Mouse (Mus musculus) midbrain, embryonic 15.5 days (tissue): ENCODE results near the gene Pkd2. TPM values are rescaled to one million over a fixed set of nuclear protein-coding genes. Genes with fewer than 3 reads are reported as not detected.

ENCODE experiments used
- ATAC-seq: fragments of 200-750 bp; cut with Nextera tagmentation; replicated peaks from 2 replicates; pipeline ENCODE4 v1.8.0; 2017; ENCODE audit warnings: moderate TSS enrichment
- H3K27ac ChIP-seq: fragments of 300-500 bp; sonication (generic); 2 replicates; pipeline ENCODE4 v1.5.1; 2015; ENCODE audit warnings: mild to moderate bottlenecking, inconsistent platforms
- H3K27me3 ChIP-seq: fragments of 300-500 bp; sonication (generic); replicated peaks from 2 replicates; pipeline ENCODE4 v1.6.1; 2015; ENCODE audit warnings: inconsistent platforms
- H3K36me3 ChIP-seq: fragments of 300-500 bp; sonication (generic); replicated peaks from 2 replicates; pipeline ENCODE4 v1.6.1; 2015; ENCODE audit warnings: inconsistent platforms
- H3K4me1 ChIP-seq: fragments of 300-500 bp; sonication (generic); 2 replicates; pipeline ENCODE4 v1.6.1; 2015; ENCODE audit warnings: inconsistent platforms
- H3K4me2 ChIP-seq: fragments of 300-500 bp; sonication (generic); 2 replicates; pipeline ENCODE4 v1.6.1; 2015; ENCODE audit warnings: inconsistent platforms, mild to moderate bottlenecking, moderate library complexity
- H3K4me3 ChIP-seq: fragments of 300-500 bp; sonication (generic); 2 replicates; pipeline ENCODE4 v1.5.1; 2015; ENCODE audit warnings: mild to moderate bottlenecking, inconsistent platforms
- H3K9ac ChIP-seq: fragments of 300-500 bp; sonication (generic); 2 replicates; pipeline ENCODE4 v1.6.1; 2015; ENCODE audit warnings: mild to moderate bottlenecking, inconsistent platforms
- H3K9me3 ChIP-seq: fragments of 300-500 bp; sonication (generic); 2 replicates; pipeline ENCODE4 v1.6.1; 2016; ENCODE audit warnings: inconsistent platforms
- WGBS: fragments of 180-500 bp; shearing (Covaris S2); methylation state at CpG from one replicate; pipeline ENCODE4 v1.1.7; 2015; ENCODE audit warnings: mixed read lengths; 5-methylcytosine and 5-hydroxymethylcytosine counted together
- polyA plus RNA-seq: library from polyadenylated mRNA; unstranded; fragments of >200 nt; fragmentation: Nextera tagmentation; extraction: Ambion mirVana; gene quantifications from 2 replicates; pipeline ENCODE4 v1.2.1, GENCODE M21; 2015

Gene Pkd2
- polyA plus RNA-seq, 1 experiment from 2014 or later = 9.2 TPM

- no peak for ATAC-seq
- Histone ChIP-seq H3K4me2 (no peak overlapping the region), H3K9me3 (no peaks in the 10 kb centered on the region), H3K27me3 (no peaks in the 10 kb centered on the region), H3K4me1 (no peaks in the 10 kb centered on the region), H3K27ac (no peak overlapping the region), H3K4me3 (no peak overlapping the region), H3K9ac (no peak overlapping the region), H3K36me3 (peaks cover 15% of the 10 kb centered on the region)
- WGBS = 82% methylated on average over 5 of the region's 5 CpGs
Measured at GRCm38 (mm10) chr5:104470981-104471391, 11.7 kb downstream of the Pkd2 start.

GRCm38 (mm10) chr5:104472371-104472770 lies 13.1 kb downstream of the Pkd2 start:
- peaks cover 8% of the 10 kb centered on the region for H3K36me3 ChIP-seq
- no peak overlapping the region for H3K4me3 ChIP-seq
- H3K27ac ChIP-seq = no peak overlapping the region
- no peak for ATAC-seq
- no peak overlapping the region for H3K9ac ChIP-seq
- H3K27me3 ChIP-seq = no peaks in the 10 kb centered on the region
- 95% methylated on average over 8 of the region's 8 CpGs for WGBS
- H3K9me3 ChIP-seq = no peaks in the 10 kb centered on the region
- no peak overlapping the region for H3K4me2 ChIP-seq
- no peaks in the 10 kb centered on the region for H3K4me1 ChIP-seq

- no peak overlapping the region for H3K27ac ChIP-seq
- H3K9ac ChIP-seq = no peak overlapping the region
- H3K4me1 ChIP-seq = no peaks in the 10 kb centered on the region
- no peaks in the 10 kb centered on the region for H3K27me3 ChIP-seq
- H3K9me3 ChIP-seq = no peaks in the 10 kb centered on the region
- WGBS = 93% methylated on average over 7 of the region's 7 CpGs
- H3K4me2 ChIP-seq = no peak overlapping the region
- no peak overlapping the region for H3K4me3 ChIP-seq
- no peak for ATAC-seq
- H3K36me3 ChIP-seq = peaks cover 35% of the 10 kb centered on the region; the same call in 1 of the 2 replicates
Measured at GRCm38 (mm10) chr5:104480367-104480766, 21.1 kb downstream of the Pkd2 start.

GRCm38 (mm10) chr5:104482856-104483255 lies 23.6 kb downstream of the Pkd2 start:
- no peak overlapping the region for H3K9ac ChIP-seq
- H3K4me3 ChIP-seq = no peak overlapping the region
- WGBS = 69% methylated on average over 8 of the region's 8 CpGs
- no peak overlapping the region for H3K4me2 ChIP-seq
- no peaks in the 10 kb centered on the region for H3K27me3 ChIP-seq
- no peak for ATAC-seq
- H3K36me3 ChIP-seq = peaks cover 37% of the 10 kb centered on the region
- no peaks in the 10 kb centered on the region for H3K4me1 ChIP-seq
- no peaks in the 10 kb centered on the region for H3K9me3 ChIP-seq
- H3K27ac ChIP-seq = no peak overlapping the region

GRCm38 (mm10) chr5:104491561-104491960 lies 32.3 kb downstream of the Pkd2 start:
- Histone ChIP-seq H3K9ac (no peak overlapping the region), H3K4me2 (no peak overlapping the region), H3K27ac (no peak overlapping the region), H3K9me3 (no peaks in the 10 kb centered on the region), H3K4me3 (no peak overlapping the region), H3K4me1 (no peaks in the 10 kb centered on the region), H3K36me3 (peaks cover 34% of the 10 kb centered on the region), H3K27me3 (no peaks in the 10 kb centered on the region)
- WGBS = 60% methylated on average over 5 of the region's 5 CpGs
- no peak for ATAC-seq

- Histone ChIP-seq H3K4me1 (peaks cover 11% of the 10 kb centered on the region), H3K27ac (no peak overlapping the region), H3K9me3 (no peaks in the 10 kb centered on the region), H3K9ac (no peak overlapping the region), H3K27me3 (no peaks in the 10 kb centered on the region), H3K4me3 (no peak overlapping the region), H3K36me3 (peaks cover 19% of the 10 kb centered on the region; the same call in 1 of the 2 replicates), H3K4me2 (no peak overlapping the region)
- WGBS = 82% methylated on average over 2 of the region's 2 CpGs
- ATAC-seq = no peak
Measured at GRCm38 (mm10) chr5:104504883-104505282, 45.6 kb downstream of the Pkd2 start.

GRCm38 (mm10) chr5:104507829-104508194 lies 48.6 kb downstream of the Pkd2 start:
- peak; percentile 17 for ATAC-seq
- Histone ChIP-seq H3K27ac (peak overlapping the region; percentile 50; the same call in 1 of the 2 replicates), H3K4me2 (peak overlapping the region; percentile 70), H3K9me3 (no peaks in the 10 kb centered on the region), H3K36me3 (peaks cover 11% of the 10 kb centered on the region; the same call in 1 of the 2 replicates), H3K9ac (peak overlapping the region; percentile 73; the same call in 1 of the 2 replicates), H3K4me3 (peak overlapping the region; percentile 90), H3K27me3 (no peaks in the 10 kb centered on the region), H3K4me1 (peaks cover 11% of the 10 kb centered on the region)
- WGBS = 0% methylated on average over 2 of the region's 2 CpGs

- WGBS = under 1% methylated on average over 82 of the region's 83 CpGs
- peak within 1 kb of the TSS; percentile 73 for H3K9ac ChIP-seq
Measured at GRCm38 (mm10) chr5:104508195-104508891, 49.1 kb downstream of the Pkd2 start, which contains the start of gene BC005561. Gene BC005561, plus strand, starts transcription at chr5:104508352.

GRCm38 (mm10) chr5:104511211-104511610 lies 52.0 kb downstream of the Pkd2 start:
- H3K4me3 ChIP-seq = no peak overlapping the region
- H3K9ac ChIP-seq = no peak overlapping the region
- peaks cover 9% of the 10 kb centered on the region for H3K36me3 ChIP-seq
- no peak for ATAC-seq
- no peak overlapping the region for H3K4me2 ChIP-seq
- peaks cover 11% of the 10 kb centered on the region for H3K4me1 ChIP-seq
- no peaks in the 10 kb centered on the region for H3K27me3 ChIP-seq
- WGBS = 94% methylated on average over 3 of the region's 3 CpGs
- no peak overlapping the region for H3K27ac ChIP-seq
- peaks cover 12% of the 10 kb centered on the region; the same call in 1 of the 2 replicates for H3K9me3 ChIP-seq

More at GRCm38 (mm10) chr5:104508195-104508891, 49.1 kb downstream of the Pkd2 start, which contains the start of gene BC005561:
- ATAC-seq = peak; percentile 95
- Histone ChIP-seq H3K36me3 (peaks cover 11% of the 10 kb centered on the region), H3K27me3 (no peaks in the 10 kb centered on the region), H3K4me1 (peaks cover 11% of the 10 kb centered on the region), H3K4me2 (peak within 1 kb of the TSS; percentile 70), H3K9me3 (peaks cover 5% of the 10 kb centered on the region; the same call in 1 of the 2 replicates), H3K27ac (peak within 1 kb of the TSS; percentile 94), H3K4me3 (peak within 1 kb of the TSS; percentile 90)

GRCm38 (mm10) chr5:104538612-104539011 lies 79.4 kb downstream of the Pkd2 start:
- H3K4me1 ChIP-seq = no peaks in the 10 kb centered on the region
- WGBS = 69% methylated on average over 1 of the region's 1 CpGs

GRCm38 (mm10) chr5:104539331-104539730 lies 80.1 kb downstream of the Pkd2 start:
- Histone ChIP-seq H3K4me2 (no peak overlapping the region), H3K4me3 (no peak overlapping the region), H3K27me3 (no peaks in the 10 kb centered on the region), H3K36me3 (peaks cover 57% of the 10 kb centered on the region), H3K9ac (no peak overlapping the region), H3K27ac (no peak overlapping the region), H3K4me1 (no peaks in the 10 kb centered on the region), H3K9me3 (no peaks in the 10 kb centered on the region)
- WGBS = 98% methylated on average over 4 of the region's 4 CpGs
- no peak for ATAC-seq

More at GRCm38 (mm10) chr5:104538612-104539011, 79.4 kb downstream of the Pkd2 start:
- Histone ChIP-seq H3K36me3 (peaks cover 50% of the 10 kb centered on the region), H3K9me3 (no peaks in the 10 kb centered on the region), H3K9ac (no peak overlapping the region), H3K4me2 (no peak overlapping the region), H3K27ac (no peak overlapping the region), H3K4me3 (no peak overlapping the region), H3K27me3 (no peaks in the 10 kb centered on the region)
- ATAC-seq = no peak
